Mouse (Mus musculus) erythroblast, embryonic 14.5 days (primary cell): ENCODE data around the gene Gpx6. TPM values are rescaled to one million over a fixed set of nuclear protein-coding genes. Genes with fewer than 3 reads are reported as not detected.

ENCODE experiments used
- H3K27me3 ChIP-seq: 2 replicates; pipeline ENCODE4 v1.6.1; 2012; ENCODE audit warnings: inconsistent platforms; ENCODE audit not compliant: control insufficient read depth
- H3K36me3 ChIP-seq: 2 replicates; pipeline ENCODE4 v1.6.1; 2012; ENCODE audit warnings: mild to moderate bottlenecking, inconsistent platforms; ENCODE audit not compliant: control insufficient read depth
- H3K4me1 ChIP-seq: 2 replicates; pipeline ENCODE4 v1.6.1; 2012; ENCODE audit warnings: inconsistent platforms; ENCODE audit not compliant: control insufficient read depth
- H3K4me3 ChIP-seq: replicated peaks from 2 replicates; pipeline ENCODE3; 2012; ENCODE audit warnings: moderate library complexity, mild to moderate bottlenecking, inconsistent platforms
- H3K9me3 ChIP-seq: 2 replicates; pipeline ENCODE4 v1.6.1; 2012; ENCODE audit warnings: low read length, inconsistent platforms, mixed read lengths; ENCODE audit not compliant: control insufficient read depth
- GATA1 ChIP-seq: IDR thresholded peaks from 2 replicates; pipeline ENCODE4 v1.6.1; 2012; ENCODE audit warnings: low read length, inconsistent platforms, mixed read lengths
- TAL1 ChIP-seq: IDR thresholded peaks from 3 replicates; pipeline ENCODE4 v1.6.1; 2012; ENCODE audit warnings: low read length, inconsistent platforms, mixed read lengths
- polyA plus RNA-seq: library from polyadenylated mRNA; stranded (reverse); fragments of >175 nt; gene quantifications from 2 replicates; pipeline ENCODE4 v1.2.3, GENCODE M21; 2012

Gpx6 gene
- polyA plus RNA-seq, 1 experiment = not detected

- TF ChIP-seq GATA1 = no peak
- no peak for TF ChIP-seq TAL1
- peak overlapping the region; percentile 70 for H3K4me3 ChIP-seq
- no peaks in the 10 kb centered on the region for H3K9me3 ChIP-seq
Measured at GRCm38 (mm10) chr13:21276551-21276950, 35.4 kb upstream of the Gpx6 start.

GRCm38 (mm10) chr13:21279076-21279475 is 32.8 kb upstream of the Gpx6 start:
- H3K27me3 ChIP-seq = peaks cover 23% of the 10 kb centered on the region
- no peaks in the 10 kb centered on the region for H3K9me3 ChIP-seq
- peak overlapping the region; percentile 57 for H3K4me3 ChIP-seq
- TF ChIP-seq TAL1 (no peak), GATA1 (no peak)
- H3K4me1 ChIP-seq = peaks cover 31% of the 10 kb centered on the region
- no peaks in the 10 kb centered on the region for H3K36me3 ChIP-seq

More at GRCm38 (mm10) chr13:21276551-21276950, 35.4 kb upstream of the Gpx6 start:
- H3K27me3 ChIP-seq = peaks cover 34% of the 10 kb centered on the region
- H3K36me3 ChIP-seq = no peaks in the 10 kb centered on the region
- peaks cover 31% of the 10 kb centered on the region for H3K4me1 ChIP-seq

- Histone ChIP-seq H3K36me3 (no peaks in the 10 kb centered on the region), H3K9me3 (no peaks in the 10 kb centered on the region), H3K4me3 (peak overlapping the region; percentile 57), H3K4me1 (peaks cover 31% of the 10 kb centered on the region), H3K27me3 (peaks cover 21% of the 10 kb centered on the region)
- no peak for TF ChIP-seq TAL1
- TF ChIP-seq GATA1 = no peak
Measured at GRCm38 (mm10) chr13:21279559-21279958, 32.4 kb upstream of the Gpx6 start.

GRCm38 (mm10) chr13:21292631-21293030 is 19.3 kb upstream of the Gpx6 start, which contains the start of gene Gpx5:
Gene Gpx5 (minus strand): TSS chr13:21292731.
- Histone ChIP-seq H3K4me3 (no peak within 1 kb of the TSS), H3K9me3 (no peaks in the 10 kb centered on the region), H3K4me1 (no peaks in the 10 kb centered on the region), H3K36me3 (no peaks in the 10 kb centered on the region), H3K27me3 (no peaks in the 10 kb centered on the region)
- TF ChIP-seq GATA1 = no peak
- no peak for TF ChIP-seq TAL1

GRCm38 (mm10) chr13:21298557-21298956 is 13.4 kb upstream of the Gpx6 start:
- TF ChIP-seq GATA1 = no peak
- no peak for TF ChIP-seq TAL1
- Histone ChIP-seq H3K4me3 (no peak overlapping the region), H3K27me3 (no peaks in the 10 kb centered on the region), H3K9me3 (no peaks in the 10 kb centered on the region), H3K4me1 (no peaks in the 10 kb centered on the region), H3K36me3 (no peaks in the 10 kb centered on the region)

- peaks cover under 1% of the 10 kb centered on the region for H3K4me1 ChIP-seq
- no peaks in the 10 kb centered on the region for H3K9me3 ChIP-seq
- H3K27me3 ChIP-seq = no peaks in the 10 kb centered on the region
- TF ChIP-seq TAL1 (no peak), GATA1 (no peak)
- no peak overlapping the region for H3K4me3 ChIP-seq
- no peaks in the 10 kb centered on the region for H3K36me3 ChIP-seq
Measured at GRCm38 (mm10) chr13:21304483-21305066, 7.3 kb upstream of the Gpx6 start.

GRCm38 (mm10) chr13:21309788-21310187 is 2.1 kb upstream of the Gpx6 start:
- no peak for TF ChIP-seq GATA1
- TF ChIP-seq TAL1 = no peak
- H3K36me3 ChIP-seq = no peaks in the 10 kb centered on the region
- no peaks in the 10 kb centered on the region for H3K9me3 ChIP-seq
- peaks cover 5% of the 10 kb centered on the region for H3K4me1 ChIP-seq
- H3K27me3 ChIP-seq = no peaks in the 10 kb centered on the region
- no peak overlapping the region for H3K4me3 ChIP-seq

- Histone ChIP-seq H3K4me1 (peaks cover 5% of the 10 kb centered on the region), H3K36me3 (no peaks in the 10 kb centered on the region), H3K27me3 (no peaks in the 10 kb centered on the region), H3K9me3 (no peaks in the 10 kb centered on the region), H3K4me3 (no peak overlapping the region)
- TF ChIP-seq GATA1 (no peak), TAL1 (no peak)
Measured at GRCm38 (mm10) chr13:21312854-21313253, 929 bp downstream of the Gpx6 start.

GRCm38 (mm10) chr13:21313903-21314302 is 2.0 kb downstream of the Gpx6 start:
- H3K4me3 ChIP-seq = no peak overlapping the region
- TF ChIP-seq GATA1 (no peak), TAL1 (no peak)
- H3K27me3 ChIP-seq = no peaks in the 10 kb centered on the region
- H3K4me1 ChIP-seq = peaks cover 5% of the 10 kb centered on the region
- no peaks in the 10 kb centered on the region for H3K9me3 ChIP-seq
- H3K36me3 ChIP-seq = no peaks in the 10 kb centered on the region

GRCm38 (mm10) chr13:21320262-21320661 is 8.3 kb downstream of the Gpx6 start:
- H3K27me3 ChIP-seq = peaks cover 25% of the 10 kb centered on the region
- TF ChIP-seq GATA1 = no peak
- no peak for TF ChIP-seq TAL1
- no peaks in the 10 kb centered on the region for H3K9me3 ChIP-seq
- no peaks in the 10 kb centered on the region; the same call in 1 of the 2 replicates for H3K4me1 ChIP-seq
- no peak overlapping the region for H3K4me3 ChIP-seq
- no peaks in the 10 kb centered on the region for H3K36me3 ChIP-seq
